Mouse (Mus musculus) thymus, postnatal 0 days (tissue): ENCODE data around the gene Cyb5r4. TPM values are rescaled to one million over a fixed set of nuclear protein-coding genes. Genes with fewer than 3 reads are reported as not detected.
"Not testable (repeated sequence)": the region's sequence is repeated elsewhere in the genome, so short reads cannot be mapped to it uniquely, and the experiment has no call there.

Experiments used
- DNase-seq: peaks from one replicate; pipeline ENCODE4 v3.0.0-alpha.2; 2015; ENCODE audit warnings: low spot score
- polyA plus RNA-seq: library from polyadenylated mRNA; unstranded; fragments of >200 nt; fragmentation: Nextera tagmentation; extraction: Ambion mirVana; gene quantifications from 2 replicates; pipeline ENCODE4 v1.2.1, GENCODE M21; 2015

The Cyb5r4 gene
- polyA plus RNA-seq = 63.4 and 65.5 TPM in 2 replicates

- DNase-seq = peak; percentile 97
Observed at GRCm38 (mm10) chr9:87021778-87022523, at the start of gene Cyb5r4. Gene Cyb5r4, plus strand, starts transcription at chr9:87022014.

- not testable (repeated sequence) for DNase-seq
Observed at GRCm38 (mm10) chr9:86972471-86972870, 49.3 kb upstream of the Cyb5r4 start.

- no peak for DNase-seq
Observed at GRCm38 (mm10) chr9:86973562-86973961, 48.3 kb upstream of the Cyb5r4 start.

- no peak for DNase-seq
Observed at GRCm38 (mm10) chr9:86976896-86977295, 44.9 kb upstream of the Cyb5r4 start.

GRCm38 (mm10) chr9:86978257-86978907, 43.4 kb upstream of the Cyb5r4 start:
- no peak for DNase-seq

- no peak for DNase-seq
Observed at GRCm38 (mm10) chr9:86980048-86980447, 41.8 kb upstream of the Cyb5r4 start.

- DNase-seq = no peak
Observed at GRCm38 (mm10) chr9:86980942-86981341, 40.9 kb upstream of the Cyb5r4 start.

GRCm38 (mm10) chr9:86981551-86981950, 40.3 kb upstream of the Cyb5r4 start:
- DNase-seq = no peak

GRCm38 (mm10) chr9:86984583-86984982, 37.2 kb upstream of the Cyb5r4 start:
- no peak for DNase-seq

- DNase-seq = no peak
Observed at GRCm38 (mm10) chr9:86985105-86985504, 36.7 kb upstream of the Cyb5r4 start.

- no peak for DNase-seq
Observed at GRCm38 (mm10) chr9:86986703-86987296, 35.0 kb upstream of the Cyb5r4 start.

GRCm38 (mm10) chr9:86989822-86990221, 32.0 kb upstream of the Cyb5r4 start:
- DNase-seq = no peak

- no peak for DNase-seq
Observed at GRCm38 (mm10) chr9:86991758-86992157, 30.1 kb upstream of the Cyb5r4 start.

GRCm38 (mm10) chr9:86997046-86997691, 24.6 kb upstream of the Cyb5r4 start:
- DNase-seq = no peak

- DNase-seq = no peak
Observed at GRCm38 (mm10) chr9:86999956-87000582, 21.7 kb upstream of the Cyb5r4 start.

GRCm38 (mm10) chr9:87004701-87005434, 16.9 kb upstream of the Cyb5r4 start:
- DNase-seq = no peak

GRCm38 (mm10) chr9:87005435-87005779, 16.4 kb upstream of the Cyb5r4 start:
- DNase-seq = no peak

GRCm38 (mm10) chr9:87008507-87008906, 13.3 kb upstream of the Cyb5r4 start:
- no peak for DNase-seq

GRCm38 (mm10) chr9:87008919-87009318, 12.9 kb upstream of the Cyb5r4 start:
- DNase-seq = no peak

GRCm38 (mm10) chr9:87015288-87015937, 6.4 kb upstream of the Cyb5r4 start, which contains the start of gene Ripply2:
Gene Ripply2, plus strand, starts transcription at chr9:87015537.
- DNase-seq = no peak
